Mouse (Mus musculus) stomach, postnatal 0 days (tissue): ENCODE results near the gene Fam173b.

ENCODE experiments used
- CTCF ChIP-seq: IDR thresholded peaks from 2 replicates; pipeline ENCODE4 v1.5.1; 2016; ENCODE audit warnings: antibody characterized with exemption, low read depth, mild to moderate bottlenecking, moderate library complexity
- EP300 ChIP-seq: optimal IDR thresholded peaks from 2 replicates; pipeline ENCODE3; 2016; ENCODE audit warnings: antibody characterized with exemption

GRCm38 (mm10) chr15:31571906-31572722 lies 29.5 kb upstream of the Fam173b start:
- TF ChIP-seq EP300 (no peak), CTCF (no peak)
